Mouse (Mus musculus) left cerebral cortex, postnatal 36 days (tissue): ENCODE data around the gene Eva1b. TPM values are rescaled to one million over a fixed set of nuclear protein-coding genes. Genes with fewer than 3 reads are reported as not detected.
A peak's percentile ranks its signal among the peaks of the same experiment; 100 is the strongest.

Experiments
- DNase-seq, 2 experiments: peaks; one replicate each; pipeline ENCODE4 v3.0.0; 2021 to 2022; ENCODE audit warnings: low spot score in 2 of 2, mixed read lengths in 1 of 2
- intact Hi-C: fragments of 180-260 bp; cut with DNase I; formaldehyde crosslinking; loops from one replicate; pipeline ENCODE4 v1.15.1; 2025
- total RNA-seq, 2 experiments: library from RNA; stranded (reverse); gene quantifications; 2 replicates each; pipeline ENCODE4 v1.2.3; 2021

Eva1b gene
- total RNA-seq, 2 experiments from 2014 or later, result 3.0 to 3.8 TPM

DNA sequence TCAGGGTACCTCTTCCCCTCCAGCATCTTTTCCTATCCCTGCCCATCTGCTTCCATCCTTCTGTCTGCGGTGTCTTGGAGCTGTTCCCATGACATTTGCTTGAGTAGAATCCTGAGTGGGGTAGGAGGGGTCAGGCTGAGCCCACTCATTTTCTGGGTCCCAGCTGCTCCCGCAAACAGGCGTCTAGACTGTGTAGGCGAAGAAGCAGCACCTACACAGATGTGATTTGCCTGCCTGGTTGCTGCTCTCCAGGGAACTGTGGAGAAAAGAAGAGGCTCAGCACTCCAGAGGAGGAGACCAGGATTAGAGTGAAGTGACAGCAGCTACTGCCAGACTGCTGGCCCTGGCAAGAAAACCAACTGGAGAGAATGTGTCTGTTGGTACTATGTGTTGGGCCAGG, 28.9 kb upstream of the Eva1b start:
- intact Hi-C loops, result no loop called here

GRCm38 (mm10) chr4:126119051-126119450, 28.5 kb upstream of the Eva1b start:
- no peak for DNase-seq
- intact Hi-C loops, result no loop called here

More for the DNA sequence above, 28.9 kb upstream of the Eva1b start:
- DNase-seq, result peak; percentile 65 to 76

DNA sequence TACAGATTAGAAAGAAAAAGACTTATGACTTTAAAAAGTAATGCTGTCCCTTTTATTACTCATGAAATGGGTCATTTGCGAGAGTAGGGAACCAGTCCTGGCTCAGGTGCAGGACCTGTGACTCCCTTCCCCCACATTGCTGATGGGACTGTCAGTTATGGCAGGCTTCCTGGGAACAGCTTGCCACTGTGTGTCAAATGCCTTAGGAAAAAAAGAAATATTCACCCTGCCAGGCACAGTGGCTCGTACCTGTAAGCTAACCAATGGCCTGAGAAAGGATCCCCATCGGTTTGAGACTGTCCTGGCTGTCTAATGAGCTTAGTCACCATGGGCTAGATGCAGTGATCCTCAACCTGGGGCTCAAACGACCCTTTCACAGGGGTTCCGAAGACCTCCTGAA, 27.5 kb upstream of the Eva1b start:
- intact Hi-C loops, result loop anchor here (5.0 kb wide), 1 partner anchor 37 kb away; no protein-coding TSS in a partner anchor
- no peak for DNase-seq

- no peak for DNase-seq
- intact Hi-C loops, result loop anchor here (5.0 kb wide), 1 partner anchor 37 kb away; no protein-coding TSS in a partner anchor
Observed at GRCm38 (mm10) chr4:126120506-126120905, 27.0 kb upstream of the Eva1b start.

GRCm38 (mm10) chr4:126123309-126124040, 24.1 kb upstream of the Eva1b start:
- intact Hi-C loops, result loop anchor here (5.0 kb wide), 1 partner anchor 34 kb away; no protein-coding TSS in a partner anchor
- peak in 1 of 2 experiments; percentile 41 for DNase-seq

DNA sequence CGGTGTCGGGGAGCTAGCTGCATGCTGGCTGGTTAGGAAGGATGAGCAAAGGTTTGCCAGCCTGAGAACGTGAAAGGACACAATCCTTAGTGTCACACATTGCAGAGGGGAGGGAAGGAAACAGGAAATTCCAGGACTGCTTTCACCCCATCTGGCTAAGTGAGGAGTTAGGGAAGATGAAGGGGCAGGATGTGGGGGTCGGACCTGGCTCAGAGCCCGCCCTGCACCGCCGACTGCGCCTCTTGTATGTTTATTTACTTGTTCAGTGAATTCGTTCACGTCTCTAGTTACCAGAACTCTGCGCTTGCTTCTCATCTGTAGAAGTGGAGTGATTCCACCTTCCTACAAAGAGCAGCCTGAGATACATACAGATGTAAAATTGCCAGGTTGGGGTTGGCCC, 17.0 kb upstream of the Eva1b start:
- DNase-seq, result no peak
- intact Hi-C loops, result no loop called here

DNA sequence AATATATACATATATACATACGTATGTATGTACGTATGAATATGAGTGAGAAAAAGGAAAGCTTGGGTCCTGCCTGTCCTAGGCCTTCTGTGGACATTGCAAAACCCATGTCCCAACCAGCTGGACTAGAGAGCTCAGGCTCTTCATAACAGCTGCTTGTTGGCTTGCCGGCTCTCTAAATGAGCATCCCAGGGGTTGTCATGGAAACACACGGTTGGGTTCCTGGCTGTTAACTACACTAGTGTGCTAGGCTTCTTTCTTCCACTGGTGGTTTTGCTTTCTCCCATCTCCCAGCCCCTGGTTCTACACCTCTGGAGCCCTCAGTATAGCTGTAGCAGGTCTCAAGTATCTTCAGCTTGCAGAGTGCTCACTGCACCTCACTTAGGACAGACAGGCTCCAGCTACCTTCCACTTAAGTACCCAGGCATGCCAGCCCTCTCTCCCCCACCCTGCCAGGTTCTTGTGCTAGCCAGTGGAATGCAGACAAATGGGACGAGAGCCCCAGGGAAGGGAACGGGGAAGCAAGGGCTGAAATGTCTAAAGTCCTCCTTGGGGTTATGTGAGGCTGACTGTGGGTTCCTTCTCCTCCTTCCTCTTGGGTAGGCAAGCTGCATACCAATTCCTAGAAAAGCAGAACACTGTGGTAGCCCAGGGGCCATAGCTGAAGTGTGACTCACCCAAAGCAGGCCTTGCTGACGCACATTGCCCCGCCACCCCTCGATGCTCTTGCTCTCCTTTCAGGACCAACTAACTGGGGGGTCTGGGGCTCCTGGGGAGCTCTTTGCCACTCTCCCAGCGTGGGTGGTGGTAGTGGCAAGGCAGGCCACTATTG, 16.0 kb upstream of the Eva1b start:
- no peak for DNase-seq
- intact Hi-C loops, result no loop called here

- DNase-seq, result no peak
- intact Hi-C loops, result no loop called here
Observed at GRCm38 (mm10) chr4:126132636-126133264, 14.8 kb upstream of the Eva1b start.

- intact Hi-C loops, result no loop called here
- no peak for DNase-seq
Observed at GRCm38 (mm10) chr4:126134236-126134635, 13.3 kb upstream of the Eva1b start.

DNA sequence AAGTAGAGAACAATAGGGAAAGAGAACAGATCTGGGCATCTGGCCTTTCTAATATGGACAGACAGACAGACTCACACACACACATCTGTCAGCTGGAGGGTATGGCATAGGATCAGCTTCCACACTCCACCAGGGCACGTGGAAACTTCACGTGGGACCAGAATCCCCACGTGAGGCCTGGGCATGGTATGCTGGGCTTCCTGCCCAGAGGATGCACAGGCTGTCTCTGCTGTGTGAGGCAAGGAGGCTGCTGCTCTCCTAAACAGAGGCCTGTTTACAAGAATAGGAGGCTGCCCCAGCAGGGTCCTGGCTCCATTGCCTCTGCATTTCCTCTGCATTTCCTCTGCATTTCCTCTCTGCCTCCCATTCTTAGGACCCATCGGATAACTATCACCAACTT, 12.9 kb upstream of the Eva1b start:
- intact Hi-C loops, result no loop called here
- DNase-seq, result no peak

DNA sequence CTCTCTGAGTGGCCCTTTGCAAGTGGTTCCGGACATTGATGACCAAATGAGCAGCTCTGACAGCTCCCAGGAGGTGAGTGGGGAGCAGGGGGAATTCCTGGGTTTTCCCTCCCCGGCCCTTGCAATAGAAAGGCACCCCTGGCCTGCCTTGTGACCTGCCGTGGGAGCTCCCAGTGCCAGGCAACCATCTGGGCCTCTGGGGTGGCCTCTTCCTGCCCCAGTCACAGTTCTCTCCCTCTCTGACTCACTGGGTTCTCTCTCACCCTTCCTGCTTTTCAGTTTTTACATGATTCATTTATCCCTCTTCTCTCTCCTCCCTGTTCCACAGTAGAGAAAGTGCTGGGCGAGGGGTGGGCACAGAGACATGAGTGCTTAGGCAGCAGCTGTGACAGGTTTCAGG, 9.8 kb upstream of the Eva1b start:
- intact Hi-C loops, result no loop called here
- no peak for DNase-seq

DNA sequence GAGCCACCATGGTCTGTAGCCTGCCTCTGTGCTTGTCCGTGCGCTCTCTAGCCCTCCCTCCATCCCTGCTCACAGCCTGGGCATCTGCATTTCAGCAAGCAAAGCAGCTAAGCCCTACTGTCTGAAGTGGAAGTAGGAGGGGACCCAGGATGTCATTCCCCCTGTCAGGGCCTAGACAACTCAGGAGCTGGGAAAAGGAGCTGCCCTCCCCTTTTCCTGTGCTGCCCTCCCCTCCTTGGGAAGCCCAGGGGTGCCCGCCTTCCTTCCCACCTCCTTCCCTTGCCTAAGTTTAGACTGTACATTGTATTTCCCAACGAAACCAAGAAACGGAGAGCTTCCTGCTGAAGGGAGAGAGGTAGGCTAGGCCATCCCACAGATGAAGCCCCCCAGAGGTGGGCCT, 6.5 kb upstream of the Eva1b start:
- intact Hi-C loops, result no loop called here
- no peak for DNase-seq

GRCm38 (mm10) chr4:126145396-126145795, 2.1 kb upstream of the Eva1b start:
- intact Hi-C loops, result no loop called here
- DNase-seq, result no peak

GRCm38 (mm10) chr4:126146974-126147532, 491 bp upstream of the Eva1b start:
- DNase-seq, result no peak

GRCm38 (mm10) chr4:126148161-126148961, 817 bp downstream of the Eva1b start:
- no peak for DNase-seq
- intact Hi-C loops, result no loop called here

More at GRCm38 (mm10) chr4:126146974-126147532, 491 bp upstream of the Eva1b start:
- intact Hi-C loops, result no loop called here

- DNase-seq, result no peak
- intact Hi-C loops, result no loop called here
Observed at GRCm38 (mm10) chr4:126149041-126149676, 1.6 kb downstream of the Eva1b start.

DNA sequence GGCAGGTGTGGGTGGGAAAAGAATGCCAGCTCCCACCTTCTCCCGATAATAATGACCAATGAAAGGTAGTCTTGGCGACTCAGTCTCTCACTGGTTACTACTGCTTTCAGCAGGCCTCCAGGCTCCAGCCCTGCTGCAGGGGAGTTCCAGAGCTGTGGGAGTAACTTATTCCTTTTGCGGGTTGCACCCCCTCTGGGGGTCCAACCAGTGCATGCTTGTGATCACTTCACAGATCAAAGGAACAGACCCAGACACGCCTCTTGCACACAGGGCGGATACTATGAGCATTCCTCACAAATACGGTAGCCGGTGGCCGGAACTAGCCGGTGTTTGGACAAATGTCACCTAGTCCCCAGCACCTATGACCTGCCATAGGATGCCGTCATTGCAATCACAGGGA, 2.3 kb downstream of the Eva1b start:
- DNase-seq, result no peak
- intact Hi-C loops, result no loop called here

GRCm38 (mm10) chr4:126150297-126150948, 2.9 kb downstream of the Eva1b start:
- intact Hi-C loops, result no loop called here

More at GRCm38 (mm10) chr4:126150297-126150948, 2.9 kb downstream of the Eva1b start:
- no peak for DNase-seq
